Mouse (Mus musculus) megakaryocyte, embryonic 14.5 days (primary cell): ENCODE results near the gene Pcif1.

Experiments used
- FLI1 ChIP-seq: IDR thresholded peaks from 2 replicates; pipeline ENCODE4 v1.6.1; 2012; ENCODE audit warnings: low read length, inconsistent platforms, mixed read lengths
- GATA1 ChIP-seq: IDR thresholded peaks from 3 replicates; pipeline ENCODE4 v1.6.1; 2012; ENCODE audit warnings: mixed read lengths, low read length, inconsistent platforms, borderline replicate concordance

- no peak for TF ChIP-seq GATA1
- TF ChIP-seq FLI1: no peak
Observed at GRCm38 (mm10) chr2:164834531-164834930, 44.6 kb upstream of the Pcif1 start.
